Mouse (Mus musculus) limb, embryonic 11.5 days (tissue): ENCODE measurements at regions not wholly inside any gene's neighbourhood (a gene's known extent, or its start where the extent isn't known, plus 50 kb on each side); places are given as distances from the start of the nearest gene placed in this dataset.

Experiments used
- ATAC-seq: fragments of 200-750 bp; cut with Nextera tagmentation; 2 replicates; pipeline ENCODE4 v1.8.0; 2017; ENCODE audit warnings: low read depth; ENCODE audit not compliant: insufficient number of reproducible peaks, low FRiP score, low TSS enrichment
- DNase-seq: peaks from one replicate; pipeline ENCODE4 v3.0.0-alpha.2; 2015; ENCODE audit warnings: low spot score
- H3K27ac ChIP-seq: fragments of 300-500 bp; sonication (generic); replicated peaks from 2 replicates; pipeline ENCODE4 v1.5.1; 2014; ENCODE audit warnings: low read depth, mild to moderate bottlenecking, low read length
- H3K27me3 ChIP-seq: fragments of 300-500 bp; sonication (generic); 2 replicates; pipeline ENCODE4 v1.6.1; 2014; ENCODE audit warnings: mild to moderate bottlenecking, low read length, mixed read lengths; ENCODE audit not compliant: control insufficient read depth, insufficient read depth
- H3K36me3 ChIP-seq: fragments of 300-500 bp; sonication (generic); 2 replicates; pipeline ENCODE4 v1.6.1; 2014; ENCODE audit warnings: mild to moderate bottlenecking, low read length, moderate library complexity, mixed read lengths; ENCODE audit not compliant: control insufficient read depth, insufficient read depth
- H3K4me1 ChIP-seq: fragments of 300-500 bp; sonication (generic); 2 replicates; pipeline ENCODE4 v1.6.1; 2014; ENCODE audit warnings: low read length, mixed read lengths; ENCODE audit not compliant: control insufficient read depth, insufficient read depth
- H3K4me2 ChIP-seq: fragments of 300-500 bp; sonication (generic); 2 replicates; pipeline ENCODE4 v1.6.1; 2014; ENCODE audit warnings: low read depth, mild to moderate bottlenecking, moderate library complexity; ENCODE audit not compliant: severe bottlenecking
- H3K4me3 ChIP-seq: fragments of 300-500 bp; sonication (generic); 2 replicates; pipeline ENCODE4 v1.5.1; 2014; ENCODE audit warnings: low read depth, low read length
- H3K9ac ChIP-seq: fragments of 300-500 bp; sonication (generic); 2 replicates; pipeline ENCODE4 v1.6.1; 2014; ENCODE audit warnings: mild to moderate bottlenecking, low read length
- H3K9me3 ChIP-seq: fragments of 300-500 bp; sonication (generic); 2 replicates; pipeline ENCODE4 v1.6.1; 2016; ENCODE audit warnings: low read length; ENCODE audit not compliant: control insufficient read depth
- WGBS: fragments of 180-500 bp; shearing (Covaris S2); extraction: QIAGEN DNeasy Blood & Tissue Kit; methylation state at CpG from one replicate; pipeline ENCODE4 v1.1.7; 2014; 5-methylcytosine and 5-hydroxymethylcytosine counted together

- Histone ChIP-seq H3K9ac (no peak overlapping the region), H3K27me3 (no peaks in the 10 kb centered on the region), H3K4me1 (no peaks in the 10 kb centered on the region), H3K36me3 (no peaks in the 10 kb centered on the region), H3K4me3 (no peak overlapping the region), H3K27ac (no peak overlapping the region), H3K9me3 (no peaks in the 10 kb centered on the region), H3K4me2 (no peak overlapping the region)
- no peak for DNase-seq
- no peak for ATAC-seq
These were observed 359.7 kb downstream of the Adam3 start for GRCm38 (mm10) chr8:24366000-24366399.

DNA sequence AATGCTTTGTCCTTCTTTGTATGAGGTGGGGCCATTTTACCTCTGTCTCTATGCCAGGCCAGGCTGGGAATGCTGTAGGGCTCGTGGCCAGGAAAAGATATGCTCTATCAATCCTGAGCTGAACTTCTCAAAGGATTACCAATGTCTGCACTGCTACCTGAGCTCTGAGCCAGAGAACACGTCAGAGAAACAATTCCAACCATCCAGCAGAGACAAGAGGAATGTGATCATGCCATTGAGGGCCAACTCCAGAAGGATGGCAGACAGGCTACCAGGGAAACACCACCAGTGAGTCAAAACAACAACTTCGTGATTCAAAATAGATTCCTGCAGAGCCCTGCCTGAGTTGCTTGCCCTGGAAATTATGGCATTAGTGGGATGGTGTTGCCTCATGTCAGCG is 361.0 kb downstream of the Adam3 start:
- H3K4me1 ChIP-seq: no peaks in the 10 kb centered on the region
- ATAC-seq (no peak), DNase-seq (no peak)
- H3K4me3 ChIP-seq: no peak overlapping the region
- H3K27ac ChIP-seq: no peak overlapping the region
- no peaks in the 10 kb centered on the region for H3K9me3 ChIP-seq
- no peaks in the 10 kb centered on the region for H3K36me3 ChIP-seq
- 79% methylated on average over 4 of the region's 4 CpGs for WGBS
- no peak overlapping the region for H3K4me2 ChIP-seq
- no peaks in the 10 kb centered on the region for H3K27me3 ChIP-seq
- no peak overlapping the region for H3K9ac ChIP-seq

DNA sequence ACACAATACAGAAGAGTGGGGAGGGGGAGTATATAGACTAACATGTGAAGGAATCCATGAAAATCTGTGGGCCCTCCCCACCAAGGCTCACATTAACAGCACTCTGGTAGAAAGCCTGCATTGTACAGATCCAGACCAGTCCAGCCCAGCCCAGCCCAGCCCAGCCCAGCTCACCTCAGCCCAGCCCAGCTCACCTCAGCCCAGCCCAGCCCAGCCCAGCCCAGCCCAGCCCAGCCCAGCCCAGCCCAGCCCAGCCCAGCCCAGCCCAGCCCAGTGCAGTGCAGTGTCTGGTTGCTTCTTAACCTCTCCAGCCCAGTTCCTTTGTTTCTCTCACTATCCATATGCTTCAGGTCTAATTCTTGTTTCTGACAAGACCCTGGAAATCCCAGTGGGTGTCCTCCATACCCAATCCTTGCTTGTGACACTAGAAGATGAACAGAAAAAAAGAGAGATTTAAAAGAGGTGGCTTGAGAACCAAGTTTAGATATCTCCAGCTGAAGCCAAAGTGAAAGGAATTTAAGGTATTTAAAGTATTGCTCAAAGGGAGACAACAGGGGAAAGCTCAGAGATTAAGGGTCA is 366.5 kb downstream of the Adam3 start:
- Histone ChIP-seq H3K4me1 (no peaks in the 10 kb centered on the region), H3K27ac (no peak overlapping the region), H3K9ac (no peak overlapping the region), H3K27me3 (no peaks in the 10 kb centered on the region), H3K4me2 (no peak overlapping the region), H3K4me3 (no peak overlapping the region), H3K36me3 (no peaks in the 10 kb centered on the region), H3K9me3 (no peaks in the 10 kb centered on the region)
- no peak for DNase-seq
- no peak for ATAC-seq

DNA sequence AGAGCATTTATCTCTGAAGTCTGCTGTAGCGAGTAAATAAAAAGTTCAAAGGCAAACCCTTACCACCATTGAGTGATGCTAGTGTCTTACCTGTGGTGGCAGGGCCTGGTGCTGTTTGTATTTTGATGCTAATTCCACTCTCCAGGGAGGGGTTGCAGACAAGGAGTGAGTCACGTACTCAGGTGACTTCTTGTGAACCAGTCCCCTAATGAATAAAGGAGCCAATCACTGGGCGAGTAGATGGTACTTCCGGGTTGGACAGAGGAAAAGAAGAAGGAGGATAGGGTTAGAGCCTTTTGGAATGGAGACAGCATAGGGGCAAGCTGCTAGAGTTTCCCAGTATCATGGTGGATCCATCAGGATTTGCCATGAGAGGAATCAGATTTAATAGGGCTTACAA is 370.5 kb downstream of the Adam3 start:
- Histone ChIP-seq H3K4me1 (no peaks in the 10 kb centered on the region), H3K4me2 (no peak overlapping the region), H3K9ac (no peak overlapping the region), H3K27me3 (no peaks in the 10 kb centered on the region), H3K4me3 (no peak overlapping the region), H3K36me3 (no peaks in the 10 kb centered on the region), H3K27ac (no peak overlapping the region), H3K9me3 (no peaks in the 10 kb centered on the region)
- WGBS: 93% methylated on average over 4 of the region's 4 CpGs
- DNase-seq: no peak
- ATAC-seq: no peak

DNA sequence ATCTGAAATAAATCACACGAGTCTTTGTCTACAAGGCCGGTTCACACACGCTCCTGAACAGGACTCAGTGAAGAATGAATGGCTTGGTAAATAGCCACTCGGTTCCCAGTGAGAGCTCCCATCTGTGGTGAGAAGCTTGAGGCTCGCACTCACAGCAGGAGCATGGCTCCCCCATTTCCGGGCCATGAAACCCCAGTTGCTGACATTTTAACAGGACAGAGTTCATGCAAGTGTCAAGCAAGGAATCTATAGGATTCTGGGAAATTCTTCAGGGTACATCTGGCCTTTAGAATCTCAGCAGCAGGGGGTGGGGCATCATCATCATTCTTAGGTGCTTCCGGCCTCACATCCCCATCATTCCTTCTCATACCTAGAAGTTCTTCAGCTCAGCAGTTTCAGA is 371.8 kb downstream of the Adam3 start:
- Histone ChIP-seq H3K27me3 (no peaks in the 10 kb centered on the region), H3K9me3 (no peaks in the 10 kb centered on the region), H3K4me2 (no peak overlapping the region), H3K27ac (no peak overlapping the region), H3K36me3 (no peaks in the 10 kb centered on the region), H3K4me1 (no peaks in the 10 kb centered on the region), H3K9ac (no peak overlapping the region), H3K4me3 (no peak overlapping the region)
- ATAC-seq (no peak), DNase-seq (no peak)
- 74% methylated on average over 7 of the region's 7 CpGs for WGBS

DNA sequence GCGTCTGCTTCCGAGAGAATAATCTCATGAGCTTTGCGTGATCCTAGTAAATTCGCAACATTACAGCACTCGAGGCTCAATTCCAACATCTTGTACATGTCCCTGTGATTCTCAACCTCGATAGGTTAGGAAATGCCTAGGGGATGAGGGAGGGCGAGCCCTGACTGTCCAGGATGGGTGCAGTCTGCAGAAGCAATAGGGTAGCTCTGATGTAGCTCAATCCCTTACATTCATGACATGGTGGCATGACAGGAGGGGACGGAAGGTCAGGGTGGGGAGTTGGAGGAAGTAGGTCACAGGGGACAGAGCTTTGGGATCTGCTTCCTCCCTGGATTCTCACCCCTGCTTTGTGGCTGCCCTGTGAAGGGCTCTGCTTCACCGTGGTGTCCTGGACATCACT is 373.3 kb downstream of the Adam3 start:
- WGBS: 74% methylated on average over 9 of the region's 9 CpGs

DNA sequence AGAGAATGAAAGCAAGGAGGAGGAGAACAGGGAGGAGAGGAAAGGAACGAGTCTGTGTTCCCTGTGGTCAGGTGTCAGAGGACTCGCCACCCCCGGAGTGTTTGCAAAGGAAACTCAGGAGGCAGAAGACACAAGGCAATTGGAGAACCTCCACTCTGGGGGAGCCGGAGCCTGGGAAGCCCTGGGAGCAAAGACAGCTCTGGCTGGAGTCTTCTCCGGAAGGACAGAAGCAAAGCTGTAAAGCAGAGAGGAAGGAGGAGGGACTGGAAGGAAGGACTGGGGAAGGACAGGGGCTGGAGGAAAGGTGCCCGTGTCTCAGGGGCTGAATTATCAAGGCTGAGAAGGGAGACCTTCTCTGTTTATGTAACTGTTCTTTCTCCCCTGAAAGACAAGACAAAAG is 373.9 kb downstream of the Adam3 start:
- no peak overlapping the region for H3K4me2 ChIP-seq
- WGBS: 23% methylated on average over 6 of the region's 6 CpGs
- ATAC-seq: no peak
- H3K4me1 ChIP-seq: no peaks in the 10 kb centered on the region; the same call in 1 of the 2 replicates
- no peaks in the 10 kb centered on the region for H3K27me3 ChIP-seq
- DNase-seq: no peak
- H3K36me3 ChIP-seq: no peaks in the 10 kb centered on the region
- H3K4me3 ChIP-seq: no peak overlapping the region
- no peak overlapping the region for H3K9ac ChIP-seq
- H3K27ac ChIP-seq: no peak overlapping the region
- no peaks in the 10 kb centered on the region for H3K9me3 ChIP-seq

More for the DNA sequence above, 373.3 kb downstream of the Adam3 start:
- no peaks in the 10 kb centered on the region for H3K27me3 ChIP-seq
- H3K9ac ChIP-seq: no peak overlapping the region
- H3K4me1 ChIP-seq: no peaks in the 10 kb centered on the region
- no peaks in the 10 kb centered on the region for H3K9me3 ChIP-seq
- no peak for DNase-seq
- ATAC-seq: no peak
- no peak overlapping the region for H3K4me3 ChIP-seq
- H3K27ac ChIP-seq: no peak overlapping the region
- H3K4me2 ChIP-seq: no peak overlapping the region
- no peaks in the 10 kb centered on the region for H3K36me3 ChIP-seq

- Histone ChIP-seq H3K4me2 (no peak overlapping the region), H3K9ac (no peak overlapping the region), H3K27me3 (no peaks in the 10 kb centered on the region), H3K36me3 (no peaks in the 10 kb centered on the region), H3K27ac (no peak overlapping the region), H3K4me3 (no peak overlapping the region), H3K9me3 (no peaks in the 10 kb centered on the region), H3K4me1 (peaks cover 2% of the 10 kb centered on the region; the same call in 1 of the 2 replicates)
- WGBS: 42% methylated on average over 6 of the region's 6 CpGs
- ATAC-seq (no peak), DNase-seq (peak; percentile 79)
These were observed 379.1 kb downstream of the Adam3 start for GRCm38 (mm10) chr8:24346390-24347113.

- ATAC-seq: no peak
These were observed 387.0 kb downstream of the Adam3 start for GRCm38 (mm10) chr8:24338694-24339093.

More at GRCm38 (mm10) chr8:24338694-24339093, 387.0 kb downstream of the Adam3 start:
- no peak for DNase-seq
- Histone ChIP-seq H3K4me3 (no peak overlapping the region), H3K4me1 (peaks cover 6% of the 10 kb centered on the region), H3K4me2 (no peak overlapping the region), H3K9me3 (no peaks in the 10 kb centered on the region), H3K27me3 (no peaks in the 10 kb centered on the region), H3K36me3 (no peaks in the 10 kb centered on the region), H3K27ac (no peak overlapping the region), H3K9ac (no peak overlapping the region)
- WGBS: 90% methylated on average over 9 of the region's 9 CpGs
